Mouse (Mus musculus) liver, embryonic 11.5 days (tissue): ENCODE measurements around the gene Ror1. TPM values are rescaled to one million over a fixed set of nuclear protein-coding genes. Genes with fewer than 3 reads are reported as not detected.
A peak's percentile ranks its signal among the peaks of the same experiment; 100 is the strongest.

Experiments
- ATAC-seq: fragments of 200-750 bp; cut with Nextera tagmentation; replicated peaks from 2 replicates; pipeline ENCODE4 v1.8.0; 2017; ENCODE audit warnings: moderate number of reproducible peaks, mild to moderate bottlenecking, moderate TSS enrichment, moderate library complexity; ENCODE audit not compliant: low FRiP score
- DNase-seq: peaks from one replicate; pipeline ENCODE4 v3.0.0-alpha.2; 2017; ENCODE audit warnings: low spot score
- H3K27ac ChIP-seq: fragments of 300-500 bp; sonication (generic); 2 replicates; pipeline ENCODE4 v1.5.1; 2014; ENCODE audit warnings: mild to moderate bottlenecking, low read depth, low read length, control low read depth
- H3K27me3 ChIP-seq: fragments of 300-500 bp; sonication (generic); replicated peaks from 2 replicates; pipeline ENCODE4 v1.6.1; 2014; ENCODE audit warnings: low read length, mixed read lengths; ENCODE audit not compliant: control insufficient read depth, insufficient read depth
- H3K36me3 ChIP-seq: fragments of 300-500 bp; sonication (generic); 2 replicates; pipeline ENCODE4 v1.6.1; 2014; ENCODE audit warnings: mild to moderate bottlenecking, low read length, moderate library complexity, mixed read lengths; ENCODE audit not compliant: control insufficient read depth, insufficient read depth
- H3K4me1 ChIP-seq: fragments of 300-500 bp; sonication (generic); replicated peaks from 2 replicates; pipeline ENCODE4 v1.6.1; 2014; ENCODE audit warnings: low read length, mixed read lengths; ENCODE audit not compliant: control insufficient read depth, insufficient read depth
- H3K4me2 ChIP-seq: fragments of 300-500 bp; sonication (generic); 2 replicates; pipeline ENCODE4 v1.6.1; 2014; ENCODE audit warnings: mild to moderate bottlenecking, control low read depth, moderate library complexity
- H3K4me3 ChIP-seq: fragments of 300-500 bp; sonication (generic); 2 replicates; pipeline ENCODE4 v1.5.1; 2014; ENCODE audit warnings: low read depth, low read length, control low read depth
- H3K9ac ChIP-seq: fragments of 300-500 bp; sonication (generic); 2 replicates; pipeline ENCODE4 v1.6.1; 2014; ENCODE audit warnings: low read depth, low read length, control low read depth
- H3K9me3 ChIP-seq: fragments of 300-500 bp; sonication (generic); 2 replicates; pipeline ENCODE4 v1.6.1; 2016; ENCODE audit warnings: low read length, inconsistent platforms, mixed read lengths; ENCODE audit not compliant: control insufficient read depth
- WGBS: fragments of 180-500 bp; shearing (Covaris S2); extraction: QIAGEN DNeasy Blood & Tissue Kit; methylation state at CpG from one replicate; pipeline ENCODE4 v1.1.7; 2014; 5-methylcytosine and 5-hydroxymethylcytosine counted together
- polyA plus RNA-seq: library from polyadenylated mRNA; unstranded; fragments of >200 nt; fragmentation: Nextera tagmentation; extraction: Ambion mirVana; gene quantifications from 2 replicates; pipeline ENCODE4 v1.2.1, GENCODE M21; 2014

Ror1 gene
- polyA plus RNA-seq, 1 experiment from 2014 or later: 4.1 TPM

DNA sequence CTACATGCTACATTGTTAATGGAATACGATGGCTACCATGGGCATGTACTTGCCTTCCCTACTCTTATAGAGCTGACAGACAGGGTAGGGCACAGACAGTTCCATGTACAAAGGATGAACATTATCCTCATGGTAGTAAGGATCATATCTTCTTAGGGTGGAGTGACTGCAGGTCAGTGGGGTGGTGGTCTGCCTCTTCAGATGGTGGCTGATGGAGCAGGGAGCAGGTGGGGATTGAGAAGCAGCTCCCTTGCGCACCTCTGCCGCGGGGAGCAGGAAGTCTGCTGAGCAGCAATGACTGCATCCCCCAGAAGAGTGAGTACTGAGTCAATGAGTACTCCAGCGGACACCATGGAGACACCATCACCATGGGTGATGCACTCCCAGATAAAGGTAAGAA, 37.0 kb upstream of the Ror1 start:
- Histone ChIP-seq H3K4me3 (no peak overlapping the region), H3K36me3 (no peaks in the 10 kb centered on the region), H3K9me3 (no peaks in the 10 kb centered on the region), H3K4me1 (no peaks in the 10 kb centered on the region), H3K4me2 (no peak overlapping the region), H3K27me3 (no peaks in the 10 kb centered on the region), H3K27ac (no peak overlapping the region), H3K9ac (no peak overlapping the region)
- DNase-seq (peak; percentile 15), ATAC-seq (no peak)
- 89% methylated on average over 5 of the region's 5 CpGs for WGBS

- ATAC-seq (no peak), DNase-seq (no peak)
- Histone ChIP-seq H3K4me3 (no peak overlapping the region), H3K4me2 (no peak overlapping the region), H3K36me3 (no peaks in the 10 kb centered on the region), H3K4me1 (no peaks in the 10 kb centered on the region), H3K27me3 (no peaks in the 10 kb centered on the region), H3K27ac (no peak overlapping the region), H3K9me3 (no peaks in the 10 kb centered on the region), H3K9ac (no peak overlapping the region)
- WGBS: 75% methylated on average over 3 of the region's 3 CpGs
Measured at GRCm38 (mm10) chr4:100059811-100060210, 35.8 kb upstream of the Ror1 start.

GRCm38 (mm10) chr4:100061396-100062066, 34.1 kb upstream of the Ror1 start:
- Histone ChIP-seq H3K4me1 (no peaks in the 10 kb centered on the region), H3K9me3 (no peaks in the 10 kb centered on the region), H3K27ac (no peak overlapping the region), H3K27me3 (no peaks in the 10 kb centered on the region), H3K4me2 (no peak overlapping the region), H3K4me3 (no peak overlapping the region), H3K36me3 (no peaks in the 10 kb centered on the region), H3K9ac (no peak overlapping the region)
- DNase-seq (no peak), ATAC-seq (no peak)
- 79% methylated on average over 19 of the region's 19 CpGs for WGBS

DNA sequence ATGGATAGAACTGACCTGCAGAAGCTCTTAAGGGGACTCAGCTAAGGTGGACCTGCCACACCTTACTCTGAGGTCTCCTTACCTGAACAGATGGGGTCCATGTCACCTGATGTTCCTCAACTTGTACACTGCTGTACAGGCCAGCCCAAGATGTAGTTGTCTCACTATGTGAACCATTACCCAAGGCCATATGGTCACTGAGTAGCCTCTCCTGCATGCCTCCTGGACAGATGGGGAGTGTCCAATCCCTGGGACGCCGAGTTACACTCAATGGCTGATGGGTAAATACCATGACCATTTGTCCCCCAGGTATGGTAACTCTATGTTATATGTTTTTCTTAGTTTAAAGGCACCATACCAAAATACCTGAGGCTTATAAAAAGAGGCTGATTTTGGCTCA, 29.9 kb upstream of the Ror1 start:
- ATAC-seq: no peak
- H3K4me3 ChIP-seq: no peak overlapping the region
- no peak overlapping the region for H3K4me2 ChIP-seq
- 77% methylated on average over 2 of the region's 2 CpGs for WGBS
- DNase-seq: no peak
- H3K27me3 ChIP-seq: no peaks in the 10 kb centered on the region
- no peaks in the 10 kb centered on the region for H3K4me1 ChIP-seq
- no peak overlapping the region for H3K27ac ChIP-seq
- H3K9me3 ChIP-seq: no peaks in the 10 kb centered on the region
- H3K9ac ChIP-seq: no peak overlapping the region
- no peaks in the 10 kb centered on the region for H3K36me3 ChIP-seq

DNA sequence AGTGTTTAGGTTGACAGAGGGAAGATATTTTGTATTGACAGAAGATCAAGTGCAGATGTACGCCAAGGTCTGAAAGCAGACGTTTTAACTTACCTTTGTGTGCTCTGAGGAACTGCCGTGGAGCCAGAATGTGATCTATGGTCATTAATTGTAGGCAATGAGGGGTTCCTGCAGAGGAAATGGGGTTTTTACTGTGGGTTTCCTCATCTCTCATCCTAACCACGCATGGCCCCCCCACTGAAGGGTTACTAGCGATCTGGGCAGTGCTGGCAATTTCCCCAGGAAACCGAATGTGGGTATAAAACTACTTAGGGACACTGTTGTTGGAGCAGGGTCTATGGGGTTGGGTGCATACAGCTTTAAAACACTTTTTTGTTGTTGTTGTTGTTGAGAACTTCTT, 25.5 kb upstream of the Ror1 start:
- Histone ChIP-seq H3K27ac (no peak overlapping the region), H3K4me1 (no peaks in the 10 kb centered on the region), H3K27me3 (no peaks in the 10 kb centered on the region), H3K4me3 (no peak overlapping the region), H3K9ac (no peak overlapping the region), H3K36me3 (no peaks in the 10 kb centered on the region), H3K4me2 (no peak overlapping the region), H3K9me3 (no peaks in the 10 kb centered on the region)
- DNase-seq: no peak
- WGBS: 48% methylated on average over 6 of the region's 6 CpGs
- no peak for ATAC-seq

GRCm38 (mm10) chr4:100096596-100097181, 1.1 kb downstream of the Ror1 start:
- DNase-seq (peak; percentile 37), ATAC-seq (no peak)
- H3K9ac ChIP-seq: peak overlapping the region; percentile 51; the same call in 1 of the 2 replicates
- H3K4me1 ChIP-seq: no peaks in the 10 kb centered on the region; the same call in 1 of the 2 replicates
- H3K4me3 ChIP-seq: peak overlapping the region; percentile 64
- H3K36me3 ChIP-seq: no peaks in the 10 kb centered on the region
- no peaks in the 10 kb centered on the region for H3K9me3 ChIP-seq
- H3K27me3 ChIP-seq: peaks cover 29% of the 10 kb centered on the region
- H3K27ac ChIP-seq: no peak overlapping the region
- WGBS: 4% methylated on average over 21 of the region's 21 CpGs
- peak overlapping the region; percentile 83 for H3K4me2 ChIP-seq

DNA sequence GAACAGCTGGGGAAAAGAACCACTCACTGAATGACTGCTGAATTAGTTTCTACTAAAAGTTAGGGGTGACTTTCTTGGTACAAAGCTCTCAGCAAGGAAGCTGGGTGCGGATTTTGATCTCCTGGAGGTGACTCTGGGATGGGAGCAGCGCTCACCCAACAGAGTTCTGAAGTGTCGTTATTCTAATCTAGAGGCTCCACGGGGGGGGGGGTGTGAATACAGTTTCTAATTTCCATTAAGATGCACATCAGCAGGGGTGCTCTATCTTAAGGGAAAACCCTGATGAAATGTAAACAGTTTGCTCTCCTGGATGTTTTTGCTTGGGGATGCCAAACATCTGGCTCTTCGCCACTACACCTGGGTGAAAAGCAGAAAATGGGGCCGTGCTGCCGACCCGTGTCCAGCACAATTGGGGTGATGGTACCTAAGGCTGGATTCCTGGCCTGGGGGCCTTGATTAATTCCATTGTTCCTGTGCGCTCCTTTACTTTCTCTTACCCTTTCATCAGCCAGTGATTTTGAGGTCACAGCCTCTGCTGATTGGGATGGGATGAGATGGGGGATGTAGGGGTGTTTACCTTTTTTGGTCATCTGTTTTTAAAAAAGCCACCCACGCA, 1.9 kb downstream of the Ror1 start:
- WGBS: 19% methylated on average over 10 of the region's 10 CpGs
- no peak for ATAC-seq
- Histone ChIP-seq H3K27ac (no peak overlapping the region), H3K9me3 (no peaks in the 10 kb centered on the region), H3K9ac (0 out of 2 replicates have a peak overlapping the region, but pooled peaks have one; percentile 34), H3K4me2 (peak overlapping the region; percentile 83), H3K4me3 (peak overlapping the region; percentile 64), H3K36me3 (no peaks in the 10 kb centered on the region), H3K4me1 (no peaks in the 10 kb centered on the region; the same call in 1 of the 2 replicates), H3K27me3 (peaks cover 29% of the 10 kb centered on the region)
- DNase-seq: no peak

DNA sequence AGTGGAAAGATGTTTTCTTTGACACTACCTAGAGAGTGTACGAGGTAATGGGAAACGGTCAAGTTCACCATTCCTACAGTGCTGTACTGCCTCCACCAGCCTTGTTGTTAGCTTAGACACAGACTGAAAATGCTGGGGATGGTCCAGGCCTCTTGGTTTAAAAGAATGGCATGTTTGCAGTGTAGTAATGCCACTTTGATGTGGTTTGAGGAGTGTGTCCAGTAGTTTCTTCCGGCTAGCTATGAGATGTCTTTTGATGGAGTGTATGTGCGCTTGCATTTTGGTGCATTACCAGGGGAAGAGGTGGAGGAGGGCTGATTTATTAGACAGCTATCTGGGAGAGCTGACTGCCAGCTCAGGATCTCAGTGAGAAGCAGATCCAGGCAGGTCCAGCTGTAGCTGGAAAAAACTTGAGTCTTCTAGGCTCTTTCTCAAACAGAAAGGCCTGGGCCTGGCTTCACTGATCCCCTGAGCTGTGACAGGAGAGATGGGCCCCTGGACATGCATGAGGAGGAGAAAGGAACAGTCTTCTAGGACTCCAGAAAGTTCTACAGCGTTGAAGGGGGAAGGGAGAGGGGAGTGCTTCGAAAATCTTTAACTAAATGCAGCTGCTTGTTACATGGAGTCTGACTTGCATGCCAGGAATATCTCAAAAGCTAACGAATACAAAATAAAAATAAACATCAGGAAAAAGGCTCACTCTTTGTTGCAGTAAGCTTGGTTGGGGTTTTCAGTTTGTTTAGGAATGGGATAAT, 5.7 kb downstream of the Ror1 start:
- Histone ChIP-seq H3K36me3 (no peaks in the 10 kb centered on the region), H3K4me2 (no peak overlapping the region), H3K9me3 (no peaks in the 10 kb centered on the region), H3K27me3 (peaks cover 23% of the 10 kb centered on the region), H3K4me1 (no peaks in the 10 kb centered on the region; the same call in 1 of the 2 replicates), H3K4me3 (no peak overlapping the region), H3K9ac (no peak overlapping the region), H3K27ac (no peak overlapping the region)
- ATAC-seq: no peak
- no peak for DNase-seq
- 56% methylated on average over 7 of the region's 7 CpGs for WGBS
